Mouse (Mus musculus): ENCODE data around the gene Gm12888.
"Not testable (repeated sequence)": the region's sequence is repeated elsewhere in the genome, so short reads cannot be mapped to it uniquely, and the experiment has no call there.

Gm12888 gene

DNA sequence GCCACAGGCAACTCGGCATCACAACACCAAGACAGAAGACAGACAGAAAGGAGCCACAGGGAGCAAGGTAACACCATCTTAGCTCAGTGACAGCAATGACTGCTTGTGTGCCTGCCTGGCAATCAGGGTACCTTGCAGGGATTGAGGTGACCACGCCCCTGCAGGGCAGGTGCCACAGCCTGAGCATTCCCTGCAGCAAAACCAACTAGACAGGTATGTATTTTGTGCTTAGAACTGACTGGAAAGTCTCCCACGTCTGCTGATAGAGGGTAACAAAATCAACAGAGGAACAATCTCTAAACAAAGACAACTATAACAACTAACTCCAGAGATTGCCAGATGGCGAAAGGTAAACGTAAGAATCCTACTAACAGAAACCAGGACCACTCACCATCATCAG is at the start of gene Gm12888:
Gm12888 (minus strand) TSS at position 101 of the 400 bp plus-strand sequence.
- not testable (repeated sequence) for ATAC-seq (ENCODE audit: insufficient number of reproducible peaks, low FRiP score, low TSS enrichment)

Measured in cerebellum, adult (tissue).